Mouse (Mus musculus) urinary bladder, adult 18-20 months (tissue): ENCODE data around the gene Osgep.
"Not testable (repeated sequence)": the region's sequence is repeated elsewhere in the genome, so short reads cannot be mapped to it uniquely, and the experiment has no call there.

Source experiments
- DNase-seq, 2 experiments: peaks; one replicate each; pipeline ENCODE4 v3.0.0; 2022; ENCODE audit warnings: low spot score in 2 of 2, mixed read lengths in 2 of 2

The Osgep gene

DNA sequence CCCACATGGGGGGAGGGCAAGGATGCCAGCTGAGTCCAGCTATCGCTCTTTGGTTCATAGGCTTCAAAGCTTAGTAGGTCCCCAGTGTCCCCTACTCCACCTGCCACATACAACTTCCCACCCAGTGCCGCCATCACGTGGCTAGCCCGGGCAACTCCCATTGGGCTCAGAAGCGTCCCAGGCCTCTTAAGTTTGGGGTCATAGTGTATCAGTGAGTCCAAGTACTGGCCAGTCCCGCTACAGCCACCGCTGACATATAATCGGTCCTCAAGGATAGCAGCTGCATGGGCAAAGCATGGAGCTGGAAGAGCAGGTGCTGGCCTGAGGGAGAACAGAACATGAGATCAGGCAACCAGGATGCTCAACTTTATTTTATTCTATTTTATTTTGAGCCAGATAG is 33.1 kb downstream of the Osgep start:
- DNase-seq = no peak

DNA sequence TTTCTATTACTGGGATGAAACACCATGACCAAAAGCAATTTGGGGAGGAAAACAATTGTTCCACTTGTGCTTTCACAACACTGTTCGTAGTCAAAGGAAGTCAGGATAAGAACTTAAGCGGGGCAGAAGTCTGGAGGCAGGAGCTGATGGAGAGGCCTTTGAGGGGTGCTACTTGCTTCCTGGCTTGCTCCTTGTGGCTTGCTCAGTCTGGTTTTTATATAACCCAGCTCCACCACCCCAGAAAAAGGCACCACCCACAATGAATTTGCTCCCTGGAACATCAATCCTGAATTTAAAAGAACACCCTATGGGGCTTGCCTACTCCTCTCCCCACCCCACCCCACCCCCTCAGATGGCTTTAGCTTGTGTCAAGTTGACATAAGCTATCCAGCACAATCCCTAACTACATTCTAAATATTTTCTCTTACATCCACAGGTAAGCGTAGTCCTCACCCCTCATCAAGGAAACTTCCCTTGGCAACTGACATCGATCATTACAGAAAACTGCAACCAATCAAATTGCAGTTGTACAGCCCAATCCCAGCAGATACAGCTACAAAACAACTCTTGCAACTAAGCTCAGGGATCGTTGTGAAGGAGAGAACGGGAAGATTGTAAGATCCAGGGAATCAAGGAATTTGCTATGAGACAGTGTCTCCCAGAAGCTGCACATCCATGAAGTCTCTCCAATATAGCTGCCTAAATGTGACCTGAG is 48.3 kb downstream of the Osgep start:
- DNase-seq = no peak

DNA sequence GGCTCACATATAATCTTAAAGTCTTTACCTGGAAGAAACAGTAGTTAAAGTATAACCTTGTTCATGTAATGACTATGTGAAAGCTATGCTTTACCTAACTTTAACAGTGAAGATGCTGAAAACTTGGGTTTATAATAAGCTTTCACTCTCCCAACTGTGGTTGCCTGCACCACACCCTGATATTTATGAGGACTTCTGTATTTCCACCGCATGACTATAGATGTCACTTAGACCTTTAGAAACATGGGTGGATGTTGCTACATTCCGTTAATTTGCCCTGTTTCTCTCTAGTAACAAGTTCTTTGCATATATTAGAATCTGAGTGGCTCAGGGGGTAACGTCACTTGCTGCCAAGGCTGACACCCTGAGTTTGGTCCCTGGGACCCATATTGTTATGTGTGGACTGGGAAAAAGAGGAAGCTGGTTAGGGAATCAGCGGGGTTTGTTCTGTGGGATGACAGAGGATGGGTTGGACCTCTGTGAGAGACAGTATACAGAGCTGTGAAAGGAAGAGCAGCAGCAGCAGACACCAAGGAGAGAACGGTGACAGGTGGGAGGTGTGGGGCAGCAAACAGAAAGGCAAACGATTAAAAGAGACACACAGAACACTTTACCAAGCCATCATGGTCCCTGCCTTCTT is 49.0 kb downstream of the Osgep start:
- no peak for DNase-seq

DNA sequence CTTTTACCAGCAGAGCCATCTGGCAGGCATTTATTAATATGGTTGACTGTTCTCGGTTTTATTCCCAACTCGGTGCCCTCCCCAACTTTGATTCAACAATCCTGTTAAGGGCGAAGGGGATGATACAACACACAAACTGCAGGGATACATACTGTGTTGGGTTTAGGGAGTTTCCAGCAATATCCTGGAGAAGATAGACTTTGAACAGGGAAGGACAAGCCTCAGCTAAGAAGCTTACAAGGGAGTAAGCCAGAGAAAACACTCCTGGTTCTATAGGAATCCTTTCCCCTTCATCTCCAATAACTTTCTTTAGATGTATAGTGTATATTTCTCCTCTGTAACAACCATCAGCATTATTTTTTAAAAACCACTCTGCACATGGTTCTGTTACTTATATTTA is 49.5 kb downstream of the Osgep start:
- DNase-seq = no peak

DNA sequence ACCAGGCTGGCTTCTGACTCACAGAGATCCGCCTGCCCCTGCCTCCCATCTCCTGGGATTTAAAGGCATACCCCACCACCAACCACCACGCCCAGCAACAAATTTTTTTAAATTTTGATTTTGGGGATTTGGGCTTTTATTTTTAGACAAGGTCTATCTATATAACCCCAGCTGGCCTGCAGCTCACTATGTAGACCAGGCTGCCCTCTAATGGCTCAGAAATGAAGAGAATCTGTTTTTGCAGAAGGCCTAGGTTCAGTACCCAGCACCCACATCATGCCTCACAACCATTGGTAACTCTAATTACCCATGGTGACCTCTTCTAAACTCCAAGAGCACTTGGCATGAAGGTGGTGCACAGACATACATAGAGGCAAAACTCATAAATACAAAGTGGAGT is 53.4 kb downstream of the Osgep start:
- DNase-seq = no peak

DNA sequence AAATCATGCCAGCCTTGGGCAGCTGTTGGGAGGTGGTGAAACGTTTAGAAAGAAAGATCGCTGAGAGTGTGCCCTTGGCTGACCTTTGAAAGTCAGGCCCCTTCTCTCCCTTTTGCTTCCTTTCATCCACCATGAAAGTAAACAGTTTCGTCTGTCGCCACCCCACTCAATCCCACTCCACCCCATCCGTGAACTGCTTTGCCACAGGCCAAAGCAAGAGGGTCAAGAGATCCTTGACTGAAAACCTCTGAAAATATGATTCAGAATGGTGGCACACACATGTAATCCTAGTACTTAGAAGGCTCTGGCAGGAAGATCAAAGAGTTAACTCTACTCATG is 53.9 kb downstream of the Osgep start:
- no peak for DNase-seq

DNA sequence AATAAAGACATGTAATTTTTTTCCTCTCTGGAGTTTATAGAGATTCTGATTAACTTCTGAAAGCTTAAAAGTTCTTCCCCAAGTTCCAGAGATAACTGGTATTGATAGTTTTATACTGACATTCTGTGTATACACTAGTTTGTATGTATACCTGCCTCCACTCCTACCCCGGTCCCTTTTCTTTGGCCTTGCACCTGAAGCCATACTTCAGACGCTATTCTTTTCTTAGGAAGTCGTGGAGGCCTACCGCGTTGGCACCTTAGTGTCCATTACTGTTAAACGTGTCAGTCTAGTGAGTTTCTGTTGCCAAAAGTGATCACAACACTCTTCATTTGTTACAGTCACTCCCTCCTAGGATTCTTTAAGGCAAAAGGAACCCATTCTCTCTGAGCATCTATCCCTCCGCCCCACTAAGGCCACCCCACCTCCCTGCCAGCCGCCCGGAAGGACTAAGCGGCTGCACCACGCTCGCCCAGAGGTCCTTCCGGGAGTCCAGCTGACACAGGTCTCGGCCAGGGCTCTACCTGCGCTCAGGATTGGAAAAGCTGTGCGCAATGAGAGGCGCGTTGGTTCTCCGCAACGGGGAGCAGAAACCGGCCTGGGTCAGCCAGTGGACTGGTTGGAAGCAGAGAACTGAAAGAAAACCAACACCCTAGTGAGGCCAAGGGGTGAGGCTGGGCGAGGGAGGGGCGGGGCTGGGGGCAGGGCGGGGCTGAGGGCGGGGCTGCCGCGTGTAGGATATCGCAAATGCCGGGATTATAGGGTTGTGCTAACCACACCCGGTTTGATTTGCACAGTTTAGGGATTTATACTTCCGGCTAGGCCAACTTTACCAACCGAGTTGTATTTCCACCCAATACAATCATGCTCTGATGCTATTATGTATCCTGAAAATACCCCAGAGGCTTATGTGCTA is 54.5 kb downstream of the Osgep start, which contains the start of gene Tep1:
Gene Tep1 (minus strand): TSS at position 672 of the 916 bp plus-strand sequence.
- DNase-seq = peak; percentile 54 to 76

DNA sequence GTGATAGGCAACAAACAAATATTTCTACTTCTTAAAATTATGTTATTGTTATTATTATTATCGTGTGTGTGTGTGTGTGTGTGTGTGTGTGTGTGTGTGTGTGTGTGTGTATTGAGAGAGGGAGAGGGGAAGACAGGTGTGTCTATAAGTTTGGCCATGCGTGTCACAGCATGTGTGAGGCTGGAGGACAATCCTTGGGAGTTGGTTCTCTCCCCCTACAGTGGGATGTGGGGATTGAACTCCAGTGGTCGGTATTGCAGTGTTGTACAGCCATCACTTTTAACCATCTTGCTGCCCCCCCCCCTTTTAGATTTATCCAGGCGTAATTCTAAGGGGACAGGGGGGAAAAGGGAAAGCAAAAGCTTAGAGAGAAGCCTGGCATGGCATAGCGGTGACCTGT is 56.0 kb downstream of the Osgep start:
- no peak for DNase-seq

DNA sequence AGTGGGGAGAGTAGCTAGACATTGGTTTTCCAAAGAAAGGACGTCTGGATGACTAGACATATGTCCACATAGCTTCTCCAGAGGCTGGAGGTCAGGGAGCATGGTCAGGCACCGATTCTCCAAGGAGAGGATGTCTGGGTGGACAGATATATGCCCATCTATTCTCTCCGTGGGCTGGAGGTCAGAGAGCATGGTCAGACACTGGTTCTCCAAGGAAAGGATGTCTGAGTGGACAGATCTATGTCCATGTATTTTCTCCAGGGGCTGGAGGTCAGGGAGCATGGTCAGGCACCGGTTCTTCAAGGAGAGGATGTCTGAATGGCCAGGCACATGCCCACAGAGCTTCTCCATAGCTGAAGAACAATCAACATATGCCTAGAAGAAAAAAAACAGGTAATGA is 56.5 kb downstream of the Osgep start:
- DNase-seq = no peak

DNA sequence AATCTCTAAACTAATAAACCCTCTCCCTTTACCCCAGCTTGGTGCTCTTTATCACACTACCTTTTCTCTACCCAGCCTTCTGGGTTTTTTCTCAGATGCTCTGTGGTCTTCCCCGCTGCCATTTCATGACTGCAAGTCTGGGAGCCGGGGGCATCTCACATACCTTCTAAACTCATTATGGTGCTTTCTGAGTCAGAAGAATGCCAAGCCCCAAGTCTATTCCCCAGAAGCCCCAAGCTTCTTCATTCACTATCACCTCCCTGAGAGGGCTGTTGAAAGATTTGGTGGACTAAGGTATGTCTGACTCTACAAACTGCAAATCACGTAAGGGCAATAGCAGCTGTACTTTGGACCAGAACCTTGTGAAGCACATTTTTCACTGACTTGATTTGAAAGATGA is 57.7 kb downstream of the Osgep start:
- DNase-seq = no peak

DNA sequence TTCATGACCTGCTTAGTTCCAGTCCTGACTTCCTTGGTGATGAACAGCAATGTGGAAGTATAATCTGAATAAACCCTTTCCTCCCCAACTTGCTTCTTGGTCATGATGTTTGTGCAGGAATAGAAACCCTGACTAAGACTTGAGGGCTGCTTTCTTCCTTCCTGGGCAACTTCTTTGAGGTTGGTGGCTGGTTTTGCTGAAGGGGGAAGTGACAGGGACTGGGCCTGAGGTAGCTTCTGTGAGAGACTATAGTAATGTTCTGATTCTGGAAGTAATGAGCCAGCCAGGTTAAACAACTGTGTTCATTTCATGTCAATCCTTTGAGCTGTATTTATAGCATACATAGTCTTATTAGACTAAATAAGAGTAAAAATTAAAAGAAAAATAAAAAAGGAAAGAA is 59.7 kb downstream of the Osgep start:
- DNase-seq = not testable (repeated sequence)

DNA sequence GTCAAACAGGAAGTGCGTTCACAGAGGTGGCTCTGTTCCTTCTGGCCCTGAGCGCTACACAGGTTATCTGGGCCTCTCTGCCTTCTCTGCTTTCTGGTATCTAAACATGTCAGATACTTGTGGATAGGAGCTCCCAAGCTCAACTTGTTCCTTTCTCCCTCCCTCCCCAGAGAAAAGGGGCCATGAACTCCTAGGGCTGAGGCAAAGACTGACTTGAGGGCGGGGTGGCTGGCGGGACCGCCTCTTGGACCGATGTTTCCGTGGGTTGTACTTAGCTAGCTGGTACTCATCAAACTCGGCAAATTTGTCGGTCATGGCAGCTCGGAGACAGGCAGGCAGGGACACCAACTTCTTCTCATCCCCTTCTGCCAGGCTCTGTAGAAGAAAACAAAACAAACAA is 62.1 kb downstream of the Osgep start:
- DNase-seq = no peak
